Mouse (Mus musculus): ENCODE results near the gene Rflnb.
"Not testable (repeated sequence)": the region's sequence is repeated elsewhere in the genome, so short reads cannot be mapped to it uniquely, and the experiment has no call there.

The Rflnb gene

DNA sequence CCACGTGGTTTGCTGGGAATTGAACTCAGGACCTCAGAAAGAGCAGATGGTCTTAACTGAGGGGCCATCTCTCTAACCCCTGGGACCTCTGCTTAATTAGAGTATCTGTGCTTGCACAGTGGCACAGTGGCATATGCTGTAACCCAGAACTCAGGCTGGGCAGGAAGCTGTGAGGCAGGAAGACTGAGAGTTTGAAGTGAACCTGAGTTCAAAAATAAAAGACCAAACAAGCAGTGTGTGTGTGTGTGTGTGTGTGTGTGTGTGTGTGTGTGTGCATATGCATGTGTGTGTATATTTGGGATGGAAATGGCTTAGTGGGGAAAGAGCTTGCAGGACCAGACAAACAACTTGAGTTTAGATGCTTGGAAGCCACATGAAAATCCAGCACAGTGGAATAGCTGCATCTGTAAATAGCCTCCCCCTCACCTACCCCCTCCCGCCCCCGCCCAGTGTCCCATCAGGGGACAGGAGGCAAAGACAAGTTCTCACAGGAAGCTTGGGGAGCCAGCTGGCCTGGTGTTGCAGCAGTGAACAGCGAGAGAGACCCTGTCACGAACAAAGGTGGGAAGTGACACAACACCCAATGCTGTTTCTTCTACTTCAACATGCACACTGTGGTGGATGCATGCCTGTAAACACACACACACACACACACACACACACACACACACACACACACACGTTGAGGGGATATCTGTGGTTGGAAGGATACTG, 10.2 kb upstream of the Rflnb start:
- no peak for DNase-seq (ENCODE audit: low read depth, low spot score)

DNA sequence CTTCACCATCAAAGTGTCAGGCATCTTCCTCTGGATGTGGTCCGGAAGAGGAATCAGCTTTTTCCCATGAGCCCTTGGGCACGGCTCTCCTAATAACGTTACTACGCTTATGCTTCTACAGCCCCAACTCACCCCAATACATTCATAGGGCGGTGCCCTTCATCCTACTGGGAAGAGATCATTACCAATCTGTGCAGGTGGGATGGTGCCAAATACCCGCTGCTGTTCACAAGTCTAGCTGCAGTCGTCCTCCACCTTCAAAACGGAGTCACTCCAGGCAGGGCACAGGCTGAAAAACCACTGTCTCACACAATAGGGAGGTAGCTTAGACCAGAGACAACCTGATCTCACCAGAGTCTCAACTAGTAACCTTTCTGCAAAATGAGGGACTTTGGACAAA, 7.6 kb upstream of the Rflnb start:
- no peak for DNase-seq (ENCODE audit: low read depth, low spot score)

DNA sequence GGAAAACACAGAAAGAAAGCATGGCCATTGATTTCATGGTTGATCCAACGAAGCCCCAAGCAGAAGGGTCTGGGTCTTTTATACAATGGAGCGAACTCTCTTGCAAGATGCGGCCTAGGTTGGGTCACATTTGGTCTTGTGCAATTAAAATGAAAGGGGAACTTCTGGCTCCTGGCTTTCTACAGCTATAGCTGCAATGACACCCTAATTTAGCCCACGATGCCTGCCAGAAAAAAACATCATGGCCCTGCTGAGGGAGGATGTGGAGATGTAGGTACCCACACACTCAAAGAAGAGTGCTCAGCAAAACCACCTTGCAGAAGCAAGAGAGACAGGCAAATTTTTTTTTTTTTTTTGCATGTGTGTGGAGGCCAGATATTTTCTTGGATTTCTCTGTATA, 6.3 kb upstream of the Rflnb start:
- no peak for DNase-seq (ENCODE audit: low read depth, low spot score)

DNA sequence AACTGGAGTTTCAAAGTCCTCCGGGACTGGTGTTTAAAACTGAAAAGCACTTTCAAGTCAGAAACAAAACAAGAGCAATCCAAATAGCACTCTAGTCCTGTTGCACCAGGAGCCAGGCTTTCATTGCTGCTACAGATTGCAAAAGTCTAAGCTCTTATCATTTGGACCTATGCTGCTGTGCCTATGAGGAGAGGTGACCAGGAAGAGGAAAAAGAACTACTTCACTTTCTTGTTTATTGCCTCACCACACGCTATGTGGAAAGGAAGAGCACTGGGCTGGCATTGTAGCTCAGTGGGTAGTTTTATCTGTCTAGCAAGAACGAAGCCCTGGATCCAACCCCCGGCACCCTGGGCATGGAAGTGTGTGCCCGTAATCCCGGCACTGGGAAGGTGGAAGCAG, 5.8 kb upstream of the Rflnb start:
- no peak for DNase-seq (ENCODE audit: low read depth, low spot score)

- DNase-seq (ENCODE audit: low read depth, low spot score) = no peak
Observed at GRCm38 (mm10) chr11:76028072-76028465, 487 bp upstream of the Rflnb start.

GRCm38 (mm10) chr11:76026527-76027138, 949 bp downstream of the Rflnb start:
- no peak for DNase-seq (ENCODE audit: low read depth, low spot score)

DNA sequence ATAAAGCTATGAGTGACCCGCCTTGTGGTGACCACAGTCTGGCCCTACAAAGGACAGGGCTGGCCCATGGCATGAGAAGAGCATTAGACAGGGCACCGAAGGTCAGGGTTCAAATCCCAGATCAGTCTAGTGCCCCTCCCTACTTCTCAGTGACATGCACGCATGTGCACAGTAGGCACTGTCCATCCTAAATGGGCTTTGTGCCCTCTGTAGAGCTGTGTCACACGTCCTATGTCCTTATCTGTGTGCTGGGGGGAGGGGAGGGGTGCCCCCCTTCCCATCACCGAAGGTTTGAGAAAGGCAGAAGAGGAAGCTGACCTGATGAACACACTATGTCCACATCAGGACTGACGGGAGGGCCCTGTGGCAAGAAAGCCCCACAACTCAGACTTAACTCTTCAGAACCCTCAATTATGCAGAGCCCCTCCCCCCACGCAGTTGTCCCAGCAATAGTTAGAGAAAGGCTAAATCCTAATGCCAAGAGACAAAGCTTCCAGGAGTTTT, 2.5 kb downstream of the Rflnb start:
- DNase-seq (ENCODE audit: low read depth, low spot score) = no peak

DNA sequence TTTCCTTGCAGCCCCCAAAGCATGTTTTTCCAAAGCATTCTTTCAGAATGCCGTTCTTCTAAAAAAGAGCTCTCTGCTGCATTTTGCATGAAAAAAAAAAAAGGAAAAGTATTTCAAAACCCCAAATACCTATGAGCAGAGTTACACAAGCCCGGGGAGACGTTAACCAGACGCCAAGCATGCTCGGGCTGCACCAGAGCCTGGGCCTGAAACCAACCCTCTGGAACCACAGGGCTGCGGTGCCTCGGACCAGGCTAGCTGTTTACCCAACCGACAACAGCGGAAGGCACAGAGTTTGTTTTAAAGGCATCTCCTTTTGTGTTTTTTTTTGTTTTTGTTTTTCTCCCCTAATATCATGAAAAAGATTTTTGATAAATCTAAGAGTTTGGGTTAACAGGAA, 6.7 kb downstream of the Rflnb start:
- DNase-seq (ENCODE audit: low read depth, low spot score) = no peak

DNA sequence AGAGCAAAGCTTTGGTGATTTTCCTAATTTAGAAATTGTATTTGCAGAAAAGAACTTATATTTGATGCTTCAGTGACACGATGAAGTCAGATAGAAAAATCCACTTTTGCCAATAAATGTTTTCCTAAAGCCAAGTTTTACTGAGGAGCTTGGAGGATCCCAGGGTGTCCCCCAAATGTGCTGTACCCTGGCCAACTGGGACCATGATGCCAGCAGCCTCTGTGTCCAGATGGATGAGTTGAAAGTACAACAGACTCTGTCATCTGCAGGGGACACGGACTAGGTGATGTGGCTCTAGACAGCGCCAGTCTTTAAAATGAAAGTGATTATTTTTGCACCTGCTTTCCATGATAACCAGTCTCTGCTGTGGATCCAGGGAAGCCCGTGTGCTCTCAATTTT, 7.7 kb downstream of the Rflnb start:
- DNase-seq (ENCODE audit: low read depth, low spot score) = no peak

- DNase-seq (ENCODE audit: low read depth, low spot score) = no peak
Observed at GRCm38 (mm10) chr11:76015814-76016213, 11.8 kb downstream of the Rflnb start.

DNA sequence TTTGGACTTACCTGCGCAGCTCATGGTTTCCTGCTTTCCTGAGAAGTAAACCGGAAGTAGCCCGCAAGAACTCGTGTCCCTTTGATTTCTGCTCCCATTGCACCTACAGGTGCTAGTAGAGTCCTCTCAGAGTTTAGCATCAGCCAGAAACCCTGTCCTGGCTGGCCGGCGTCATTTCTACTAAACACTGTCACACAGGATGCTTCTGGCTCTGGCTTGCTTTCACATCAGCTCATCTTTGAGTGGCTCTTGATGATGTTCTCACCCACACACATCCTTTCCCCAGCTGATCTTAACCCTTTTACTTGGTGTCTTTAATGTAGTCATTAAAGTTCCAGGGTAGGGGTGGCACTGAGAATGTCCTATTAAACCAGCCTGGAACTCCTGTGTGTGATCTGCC, 12.3 kb downstream of the Rflnb start:
- DNase-seq (ENCODE audit: low read depth, low spot score) = no peak

DNA sequence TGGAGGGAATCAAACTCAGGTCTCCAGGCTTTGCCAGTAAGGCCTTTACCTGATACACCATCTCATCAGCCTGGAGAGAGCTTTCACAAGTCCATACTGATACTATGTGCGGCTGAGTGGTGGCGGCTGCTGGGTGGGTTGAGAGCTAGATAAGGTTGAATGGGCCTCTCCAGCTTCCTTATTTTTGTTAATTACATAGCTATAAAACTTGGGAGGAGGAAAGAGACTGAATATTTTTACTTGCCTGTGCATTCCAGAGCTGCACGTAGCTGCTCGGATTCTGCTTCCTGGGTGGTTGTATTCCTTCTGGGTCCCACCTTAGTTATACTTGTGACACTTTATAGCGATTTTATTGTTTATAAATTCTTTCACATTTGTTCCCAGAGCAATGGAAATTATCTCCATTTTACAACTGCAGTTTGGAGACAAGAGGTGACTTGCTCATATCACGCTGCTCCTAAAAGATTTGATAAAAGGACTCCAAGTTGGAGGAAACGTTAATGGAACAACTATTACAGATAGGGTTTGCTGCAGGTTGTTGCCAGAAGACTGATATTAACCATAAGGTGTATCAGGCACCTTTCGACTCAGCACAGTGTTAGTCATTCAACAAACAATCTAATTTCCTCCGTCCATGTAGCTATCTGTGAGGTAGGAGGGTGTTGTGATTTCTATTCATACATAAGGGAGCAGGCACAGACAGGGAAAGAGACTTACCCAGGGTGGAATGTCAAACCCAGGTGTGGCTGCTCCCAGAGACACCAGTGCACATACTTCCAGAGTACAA, 16.6 kb downstream of the Rflnb start:
- no peak for DNase-seq (ENCODE audit: low read depth, low spot score)

DNA sequence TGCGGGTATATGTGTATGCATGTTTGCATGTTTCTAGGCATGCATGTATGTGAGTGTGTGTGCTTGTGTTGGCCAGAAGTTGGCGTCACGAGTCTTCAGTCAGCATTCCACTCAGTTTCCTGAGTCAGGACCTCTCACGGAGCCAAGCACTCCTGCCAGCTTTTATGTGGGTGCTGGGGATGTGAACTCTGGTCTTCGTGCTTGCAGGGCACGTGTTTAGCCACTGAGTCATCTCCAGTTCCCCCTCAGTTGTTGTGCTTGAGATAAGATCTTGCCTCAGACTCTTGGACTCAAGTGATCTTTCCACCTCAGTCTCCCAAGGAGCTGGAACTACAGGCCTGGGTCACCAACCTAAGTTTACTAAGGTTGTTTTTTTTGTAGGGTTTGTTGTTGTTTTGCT, 18.5 kb downstream of the Rflnb start:
- DNase-seq (ENCODE audit: low read depth, low spot score) = no peak

DNA sequence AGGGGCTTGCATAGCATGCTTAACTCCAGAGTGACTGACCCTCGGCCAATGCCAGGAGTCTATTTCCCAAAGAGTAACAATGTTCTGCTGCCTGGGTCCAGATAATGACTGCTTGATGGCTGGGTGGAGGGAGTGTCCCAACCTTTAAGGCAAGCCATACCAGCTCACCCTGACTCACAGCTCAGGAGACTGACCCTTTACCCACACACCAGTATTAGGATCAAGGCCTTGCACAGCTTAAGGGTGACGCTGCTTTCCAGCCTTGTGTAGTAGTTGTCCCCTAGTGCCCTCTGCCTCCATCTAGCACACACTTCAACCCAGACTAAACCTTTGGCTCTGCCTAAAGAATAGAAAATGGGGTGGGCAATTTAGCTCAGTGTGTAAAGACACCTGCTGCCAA, 19.4 kb downstream of the Rflnb start:
- DNase-seq (ENCODE audit: low read depth, low spot score) = no peak

DNA sequence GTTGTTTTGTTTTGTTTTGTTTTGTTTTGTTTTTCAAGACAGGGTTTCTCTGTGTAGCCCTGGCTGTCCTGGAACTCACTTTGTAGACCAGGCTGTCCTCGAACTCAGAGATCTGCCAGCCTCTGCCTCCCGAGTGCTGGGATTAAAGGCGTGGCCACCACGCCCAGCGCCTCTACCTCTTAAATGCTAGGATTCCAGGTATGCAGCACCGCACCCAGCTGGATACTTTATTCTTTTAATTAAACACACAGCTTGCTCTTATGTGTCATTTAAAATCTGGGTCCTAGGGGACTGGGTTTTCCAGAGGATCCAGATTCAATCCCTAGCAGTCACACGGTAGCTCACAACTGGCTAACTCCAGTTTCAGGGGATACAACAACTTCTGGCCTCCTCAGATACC, 23.3 kb downstream of the Rflnb start:
- DNase-seq (ENCODE audit: low read depth, low spot score) = not testable (repeated sequence)

DNA sequence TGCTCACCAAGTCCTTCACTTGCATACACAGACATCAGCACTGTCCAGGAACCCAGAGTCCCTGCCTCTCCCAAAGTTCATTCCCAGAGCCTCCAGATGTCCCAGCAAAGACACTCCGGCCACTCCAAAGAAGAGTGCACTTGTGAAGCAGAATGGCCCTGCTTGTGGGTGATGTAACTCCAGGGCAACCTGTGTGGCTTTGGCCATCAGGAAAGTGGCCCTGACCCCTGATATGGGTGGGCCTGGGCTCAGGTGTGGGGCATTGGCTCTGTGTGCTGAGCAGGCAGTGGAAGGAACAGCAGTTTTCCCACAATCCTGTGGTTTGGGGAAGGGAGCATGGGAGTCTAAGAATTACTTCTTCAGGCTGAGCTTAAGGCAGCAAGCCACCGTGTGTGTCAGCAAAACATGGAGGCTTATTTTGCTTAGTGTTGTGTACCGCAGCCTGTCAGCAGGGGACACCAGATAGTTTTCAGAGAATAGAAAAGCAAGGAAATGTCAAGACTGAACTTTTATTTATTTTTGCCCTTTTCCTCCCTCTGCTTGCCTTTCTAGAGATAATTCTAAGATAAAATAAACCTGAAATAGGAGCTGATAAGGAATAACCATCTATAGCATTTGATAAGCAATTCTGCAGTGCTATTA, 26.2 kb downstream of the Rflnb start:
- no peak for DNase-seq (ENCODE audit: low read depth, low spot score)

- no peak for DNase-seq (ENCODE audit: low read depth, low spot score)
Observed at GRCm38 (mm10) chr11:76000701-76001100, 26.9 kb downstream of the Rflnb start.

DNA sequence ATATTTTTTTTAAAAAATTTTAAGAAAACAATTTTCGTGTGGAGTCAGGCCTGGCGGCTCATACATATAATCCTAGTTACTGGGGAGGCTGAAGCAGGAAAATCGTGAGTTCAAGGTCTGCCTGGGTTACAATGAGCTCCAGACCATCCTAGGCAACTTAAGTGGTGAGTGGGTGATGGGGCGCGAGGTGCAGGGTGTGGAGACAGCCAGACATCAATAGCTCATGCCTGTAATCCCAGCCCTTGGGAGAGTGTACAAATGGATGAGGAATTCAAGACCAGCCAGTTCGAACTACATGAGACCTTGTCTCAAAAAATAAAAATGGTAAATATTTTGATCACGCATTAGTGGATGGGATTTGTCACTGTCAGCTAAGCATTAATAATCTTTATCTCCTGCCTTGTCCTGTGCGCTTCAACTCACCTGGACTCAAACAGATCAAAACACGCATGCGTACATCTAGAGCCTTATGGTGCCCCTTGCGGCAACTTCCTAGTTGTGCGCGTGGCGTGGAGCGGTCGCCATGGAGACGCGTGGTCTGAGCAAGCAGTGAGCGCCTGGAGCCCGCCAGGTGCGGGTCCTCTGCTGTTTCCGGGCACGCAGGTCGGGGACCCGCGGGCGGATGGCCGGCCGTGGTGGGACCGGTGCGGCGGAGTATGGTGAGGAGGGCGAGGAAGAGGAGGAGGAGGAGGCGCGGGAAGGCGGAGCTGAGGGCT, 28.0 kb downstream of the Rflnb start, which contains the start of gene 1700016K19Rik:
TSS of gene 1700016K19Rik (plus strand) at position 473 of the 716 bp plus-strand sequence.
- peak; percentile 89 for DNase-seq (ENCODE audit: low read depth, low spot score)

DNA sequence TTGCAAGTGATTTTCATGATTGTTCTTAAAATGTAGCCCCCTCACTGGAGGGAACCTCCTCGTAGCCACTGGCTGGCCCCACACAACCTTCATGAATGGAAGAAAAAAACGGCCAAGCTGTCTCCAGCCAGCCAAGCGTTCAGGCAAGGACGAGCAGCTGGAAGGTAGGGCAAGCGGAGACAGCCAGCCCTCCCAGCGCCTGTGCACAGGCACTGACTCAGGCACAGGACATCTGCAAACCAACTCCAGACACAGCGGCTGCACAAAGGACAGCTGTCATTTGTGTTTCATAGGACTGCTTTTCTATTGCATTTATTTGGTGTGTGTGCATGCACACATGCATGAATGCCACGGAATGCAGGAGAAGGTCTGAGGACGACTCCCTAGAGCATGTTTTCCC, 33.2 kb downstream of the Rflnb start:
- DNase-seq (ENCODE audit: low read depth, low spot score) = no peak

- no peak for DNase-seq (ENCODE audit: low read depth, low spot score)
Observed at GRCm38 (mm10) chr11:75992481-75992880, 35.1 kb downstream of the Rflnb start.

- no peak for DNase-seq (ENCODE audit: low read depth, low spot score)
Observed at GRCm38 (mm10) chr11:75991911-75992310, 35.7 kb downstream of the Rflnb start.

Measured in WW6 (cell line).